Mouse (Mus musculus) macrophage (primary cell): ENCODE data around the gene Myom1. TPM values are rescaled to one million over a fixed set of nuclear protein-coding genes. Genes with fewer than 3 reads are reported as not detected.

Experiments
- H3K27ac ChIP-seq: fragments of 350-480 bp; formaldehyde crosslinking; 2 replicates; pipeline ENCODE4 v1.9.0; 2021
- H3K36me3 ChIP-seq: fragments of 350-480 bp; formaldehyde crosslinking; 2 replicates; pipeline ENCODE4 v1.9.0; 2021; ENCODE audit errors: inconsistent target
- H3K4me3 ChIP-seq: fragments of 350-480 bp; formaldehyde crosslinking; 2 replicates; pipeline ENCODE4 v1.9.0; 2021; ENCODE audit errors: inconsistent target
- H3K79me2 ChIP-seq: fragments of 350-480 bp; formaldehyde crosslinking; 2 replicates; pipeline ENCODE4 v1.9.0; 2021; ENCODE audit errors: inconsistent target
- WGBS: methylation state at CpG from one replicate; pipeline ENCODE4 v1.1.7; 2026; ENCODE audit warnings: inconsistent platforms; ENCODE audit not compliant: missing documents; 5-methylcytosine and 5-hydroxymethylcytosine counted together
- polyA plus RNA-seq: library from polyadenylated mRNA; stranded (reverse); fragments of 250-400 nt; gene quantifications from 3 replicates; pipeline ENCODE4 v1.2.4, GENCODE M21; 2018; ENCODE audit warnings: inconsistent platforms

The Myom1 gene
- polyA plus RNA-seq, 1 experiment from 2014 or later: 2.0 TPM

DNA sequence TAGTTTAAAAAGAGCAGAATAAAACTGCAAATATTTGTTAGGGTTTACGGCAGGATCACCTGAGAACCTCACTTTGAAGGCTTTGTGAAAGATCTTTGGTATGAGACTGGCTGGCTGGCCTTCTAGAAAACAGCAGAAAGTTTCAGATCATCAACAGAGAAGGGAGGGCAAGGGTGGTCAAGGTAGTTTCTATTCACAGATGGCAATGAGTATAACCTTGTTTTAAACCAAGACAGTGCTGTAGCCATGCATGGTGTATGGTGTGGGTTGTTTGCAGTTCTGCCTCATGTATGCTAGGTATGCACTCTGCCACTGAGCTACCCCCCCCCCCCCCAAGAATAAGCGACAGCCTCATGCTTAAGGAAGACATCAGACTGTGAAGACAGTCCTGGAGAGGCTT lies 2.2 kb upstream of the Myom1 start:
- H3K36me3 ChIP-seq: peaks cover 13% of the 10 kb centered on the region
- peaks cover 65% of the 10 kb centered on the region for H3K79me2 ChIP-seq
- 94% methylated on average over 1 of the region's 2 CpGs for WGBS
- no peak overlapping the region for H3K27ac ChIP-seq
- 0 out of 2 replicates have a peak overlapping the region, but pooled peaks have one; percentile 97 for H3K4me3 ChIP-seq

DNA sequence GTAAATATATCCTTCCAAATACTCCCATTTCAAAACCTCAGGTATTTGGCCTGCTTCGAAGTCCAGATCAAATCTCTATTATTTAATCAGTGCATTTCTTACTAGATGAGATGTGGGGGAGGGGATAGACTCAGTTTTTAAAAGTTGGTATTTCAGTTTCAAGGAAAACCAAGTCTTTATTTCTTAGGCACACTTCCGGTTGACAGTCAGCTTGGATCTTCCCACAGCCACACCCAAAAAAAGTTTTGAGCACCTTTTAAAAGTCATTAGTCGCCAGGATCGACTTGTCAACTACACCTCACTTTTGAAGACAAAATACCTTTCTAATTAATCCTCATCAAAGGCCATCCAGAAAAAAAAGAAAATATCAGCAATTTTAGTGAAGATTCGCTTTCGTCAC lies 1.4 kb upstream of the Myom1 start:
- WGBS: 10% methylated on average over 6 of the region's 6 CpGs
- Histone ChIP-seq H3K79me2 (peaks cover 57% of the 10 kb centered on the region), H3K36me3 (peaks cover 5% of the 10 kb centered on the region), H3K27ac (peak overlapping the region; percentile 79), H3K4me3 (peak overlapping the region; percentile 97)

DNA sequence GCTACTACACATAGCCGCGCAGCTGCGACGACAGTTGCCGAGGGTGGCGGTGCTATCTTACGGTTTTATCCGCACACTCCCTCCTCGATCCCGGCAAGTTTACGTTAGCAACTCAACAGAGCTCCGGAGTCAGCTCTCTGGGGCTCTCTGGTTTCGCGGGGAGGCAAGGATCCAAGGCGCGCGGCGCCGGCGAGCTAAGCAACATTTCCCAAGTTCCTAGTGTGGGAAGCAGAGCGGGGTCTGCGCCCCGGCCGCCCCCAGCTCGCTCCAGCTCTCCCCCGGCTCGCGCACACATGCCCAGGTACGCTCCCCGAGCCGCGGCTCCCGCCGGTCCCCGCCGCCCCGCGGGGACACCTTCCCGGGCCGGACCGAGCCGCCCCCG lies 743 bp upstream of the Myom1 start:
- Histone ChIP-seq H3K4me3 (peak overlapping the region; percentile 97), H3K27ac (peak overlapping the region; percentile 79), H3K36me3 (no peaks in the 10 kb centered on the region), H3K79me2 (peaks cover 50% of the 10 kb centered on the region)
- WGBS: under 1% methylated on average over 43 of the region's 43 CpGs

DNA sequence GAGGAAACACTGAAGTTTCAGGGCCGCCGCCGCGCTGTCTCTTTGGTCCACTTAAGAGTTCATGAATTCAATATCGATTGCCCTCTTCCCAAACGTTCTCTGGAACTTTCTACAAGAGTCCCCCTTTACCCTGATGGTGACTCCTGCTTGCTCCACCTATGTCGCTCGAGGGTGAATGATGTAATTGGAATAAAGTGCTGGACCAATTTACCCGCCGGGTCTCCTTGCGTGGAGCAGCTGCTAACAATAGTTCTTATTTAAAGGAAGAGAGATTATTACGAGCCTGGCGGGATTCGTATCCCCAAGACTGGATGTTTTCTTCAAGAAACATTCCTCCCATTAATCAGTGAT lies 286 bp downstream of the Myom1 start, which contains the start of gene Myl12a:
TSS of gene Myl12a (minus strand) at position 135 of the 351 bp plus-strand sequence.
- 15% methylated on average over 14 of the region's 14 CpGs for WGBS
- Histone ChIP-seq H3K27ac (peak within 1 kb of the TSS; percentile 93), H3K4me3 (peak within 1 kb of the TSS; percentile 97), H3K36me3 (no peaks in the 10 kb centered on the region), H3K79me2 (peaks cover 40% of the 10 kb centered on the region)

DNA sequence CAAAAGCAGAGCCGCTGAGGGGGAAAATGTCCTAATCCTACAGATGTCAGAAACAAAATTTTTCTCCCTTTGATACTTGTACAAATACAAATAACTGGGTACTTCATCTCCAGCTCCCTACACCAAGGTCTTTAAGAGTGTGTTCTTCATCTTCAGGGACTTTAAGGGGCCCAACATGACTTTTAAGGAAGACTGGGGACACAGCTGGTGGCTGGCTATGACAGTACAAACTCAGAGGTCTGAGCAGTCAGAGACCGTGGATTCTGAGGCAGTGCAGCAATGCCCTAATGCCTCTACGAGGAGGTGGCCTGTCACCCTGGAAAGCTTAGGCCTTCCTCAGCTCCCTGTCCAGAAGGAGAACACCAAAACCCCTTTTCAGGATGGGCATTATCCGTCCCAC lies 679 bp downstream of the Myom1 start:
- 61% methylated on average over 3 of the region's 4 CpGs for WGBS
- Histone ChIP-seq H3K36me3 (no peaks in the 10 kb centered on the region), H3K79me2 (peaks cover 36% of the 10 kb centered on the region), H3K27ac (no peak overlapping the region), H3K4me3 (no peak overlapping the region)

DNA sequence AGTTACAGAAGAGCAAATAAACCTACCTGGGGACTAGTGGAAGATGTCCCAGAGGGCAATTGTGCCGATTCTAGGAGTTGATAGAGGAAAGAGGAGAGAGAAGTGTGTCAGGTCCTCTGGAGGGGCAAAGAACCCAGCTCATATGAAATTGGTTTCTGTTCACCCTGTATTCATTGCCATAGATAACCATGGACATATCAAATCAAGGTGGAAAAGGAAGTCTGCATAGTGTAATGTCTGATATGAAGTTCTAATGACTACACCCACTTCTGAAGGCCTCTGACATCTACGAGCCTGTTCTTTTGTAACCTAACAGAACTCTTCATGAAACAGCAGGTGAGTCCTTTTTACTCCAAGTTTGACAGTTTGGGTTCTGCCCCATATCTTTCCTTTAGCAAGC lies 1.3 kb downstream of the Myom1 start:
- no peak overlapping the region for H3K4me3 ChIP-seq
- 90% methylated on average over 2 of the region's 2 CpGs for WGBS

DNA sequence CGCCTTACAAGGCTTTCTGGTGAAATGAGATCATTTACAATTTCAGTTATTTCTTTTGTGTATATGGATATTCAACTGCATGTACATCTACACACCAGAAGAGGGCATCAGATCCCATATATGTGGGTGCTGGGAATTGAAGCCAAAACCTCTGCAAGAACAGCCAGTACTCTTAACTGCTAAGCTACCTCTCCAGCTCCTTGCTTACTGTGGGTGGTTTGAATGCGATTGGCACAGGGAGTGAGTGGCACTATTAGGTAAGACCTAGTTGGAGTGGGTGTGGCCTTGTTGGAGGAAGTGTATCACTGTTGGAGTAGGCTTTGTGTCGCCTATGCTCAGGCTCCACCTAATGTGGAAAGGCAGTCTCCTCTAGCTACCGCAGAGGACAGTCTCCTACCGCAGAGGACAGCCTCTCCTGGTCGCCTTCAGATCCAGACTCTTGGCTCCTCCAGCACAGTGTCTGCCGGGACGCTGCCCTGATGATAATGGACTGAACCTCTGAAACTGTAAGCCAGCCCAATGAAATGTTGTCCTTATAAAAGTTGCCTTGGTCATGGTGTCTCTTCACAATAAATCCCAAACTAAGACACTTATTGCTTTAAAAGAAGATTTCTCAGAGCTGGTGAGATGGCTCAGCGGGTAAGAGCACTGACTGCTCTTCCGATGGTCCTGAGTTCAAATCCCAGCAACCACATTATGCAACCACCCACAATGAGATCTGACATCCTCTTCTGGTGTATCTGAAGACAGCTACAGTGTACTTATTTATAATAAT lies 1.9 kb downstream of the Myom1 start:
- Histone ChIP-seq H3K4me3 (no peak overlapping the region), H3K79me2 (peaks cover 24% of the 10 kb centered on the region), H3K36me3 (no peaks in the 10 kb centered on the region), H3K27ac (no peak overlapping the region)
- WGBS: 72% methylated on average over 10 of the region's 10 CpGs

More for the DNA sequence above, 1.3 kb downstream of the Myom1 start:
- no peaks in the 10 kb centered on the region for H3K36me3 ChIP-seq
- no peak overlapping the region for H3K27ac ChIP-seq
- H3K79me2 ChIP-seq: peaks cover 30% of the 10 kb centered on the region

DNA sequence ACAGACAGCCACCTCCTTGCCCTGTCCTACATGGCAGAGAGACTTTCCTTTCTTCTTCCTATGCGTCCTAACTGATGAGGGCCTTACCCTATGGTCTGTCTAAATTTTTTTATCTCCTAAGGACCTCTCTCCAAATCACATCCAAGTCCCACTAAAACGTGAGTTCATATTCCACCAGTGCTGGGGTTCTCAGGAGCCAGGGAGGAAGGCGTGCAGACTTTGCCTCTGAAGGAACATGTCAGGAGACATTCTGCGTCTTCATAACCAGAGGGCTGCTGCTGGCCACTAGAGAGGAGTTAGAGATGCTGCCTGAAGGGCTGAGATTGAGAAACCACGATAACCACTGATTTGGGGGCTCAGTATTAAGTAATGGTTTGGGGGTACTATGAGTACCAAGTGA lies 4.5 kb downstream of the Myom1 start:
- H3K27ac ChIP-seq: no peak overlapping the region
- 84% methylated on average over 5 of the region's 5 CpGs for WGBS
- no peak overlapping the region for H3K4me3 ChIP-seq
- H3K79me2 ChIP-seq: no peaks in the 10 kb centered on the region
- H3K36me3 ChIP-seq: no peaks in the 10 kb centered on the region

DNA sequence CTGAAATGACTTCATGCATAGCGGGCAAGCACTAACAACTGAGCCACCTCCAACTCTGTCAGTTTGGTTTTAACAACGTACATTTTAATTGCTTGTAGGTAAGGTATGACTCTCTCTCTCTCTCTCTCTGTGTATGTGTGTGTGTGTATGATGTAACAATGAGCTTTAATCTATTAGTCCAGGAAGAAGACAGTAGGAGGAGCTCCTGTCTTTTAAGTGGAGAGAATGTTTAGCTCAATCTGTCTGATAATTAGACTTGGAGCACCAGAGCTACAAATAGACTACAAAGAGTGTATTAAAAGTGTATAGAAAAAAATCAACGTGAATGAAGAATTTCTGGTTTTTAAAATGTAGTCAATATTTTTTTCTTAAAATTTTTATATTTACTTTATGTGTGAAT lies 6.2 kb downstream of the Myom1 start:
- 94% methylated on average over 3 of the region's 3 CpGs for WGBS
- Histone ChIP-seq H3K27ac (no peak overlapping the region), H3K36me3 (no peaks in the 10 kb centered on the region), H3K79me2 (no peaks in the 10 kb centered on the region), H3K4me3 (no peak overlapping the region)

DNA sequence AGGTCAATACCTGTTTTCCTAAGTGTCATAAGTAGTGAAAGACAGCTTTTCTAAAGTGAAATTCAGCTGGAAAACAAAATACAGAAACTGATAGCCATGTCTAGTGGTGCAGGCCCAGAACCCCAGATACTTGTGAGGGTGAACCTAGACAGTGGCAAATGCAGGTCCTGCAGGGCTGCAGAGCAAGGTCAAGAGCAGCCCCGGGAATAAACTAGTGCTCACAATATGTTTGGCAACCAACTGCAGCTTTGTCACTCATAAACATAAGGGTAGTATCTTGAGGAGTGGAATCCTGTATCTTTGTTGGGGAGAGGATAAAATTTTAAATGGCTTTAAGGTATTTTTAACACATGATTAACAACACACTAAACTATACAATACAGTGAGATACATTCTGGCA lies 7.3 kb downstream of the Myom1 start:
- 80% methylated on average over 1 of the region's 1 CpGs for WGBS
- Histone ChIP-seq H3K79me2 (no peaks in the 10 kb centered on the region), H3K4me3 (no peak overlapping the region), H3K27ac (no peak overlapping the region), H3K36me3 (no peaks in the 10 kb centered on the region)

DNA sequence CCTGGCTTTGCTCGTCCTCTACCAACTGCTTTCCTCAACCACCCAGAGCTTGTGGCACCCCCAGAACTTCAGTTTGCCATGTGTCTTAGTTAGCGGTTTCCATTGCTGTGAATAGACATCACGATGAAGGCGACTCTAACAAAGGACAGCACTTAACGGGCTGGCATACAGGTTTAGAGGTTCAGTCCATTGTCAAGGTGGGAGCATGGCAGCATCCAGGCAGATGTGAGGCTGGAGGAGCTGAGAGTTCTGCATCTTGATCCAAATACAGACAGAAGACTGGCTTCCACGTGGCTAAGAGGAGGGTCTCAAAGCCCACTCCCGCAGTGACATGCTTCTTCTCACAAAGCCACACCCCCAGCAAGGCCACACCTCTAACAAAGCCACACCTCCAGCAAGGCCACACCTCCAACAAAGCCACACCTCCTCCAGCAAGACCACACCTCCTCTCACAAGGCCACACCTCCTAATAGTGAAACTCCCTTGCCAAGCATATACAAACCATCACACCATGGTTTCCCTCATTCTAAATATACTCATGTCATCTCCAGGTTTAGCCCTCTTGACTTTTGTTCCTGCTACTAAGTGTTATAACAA lies 8.3 kb downstream of the Myom1 start:
- H3K36me3 ChIP-seq: no peaks in the 10 kb centered on the region
- 89% methylated on average over 7 of the region's 7 CpGs for WGBS

DNA sequence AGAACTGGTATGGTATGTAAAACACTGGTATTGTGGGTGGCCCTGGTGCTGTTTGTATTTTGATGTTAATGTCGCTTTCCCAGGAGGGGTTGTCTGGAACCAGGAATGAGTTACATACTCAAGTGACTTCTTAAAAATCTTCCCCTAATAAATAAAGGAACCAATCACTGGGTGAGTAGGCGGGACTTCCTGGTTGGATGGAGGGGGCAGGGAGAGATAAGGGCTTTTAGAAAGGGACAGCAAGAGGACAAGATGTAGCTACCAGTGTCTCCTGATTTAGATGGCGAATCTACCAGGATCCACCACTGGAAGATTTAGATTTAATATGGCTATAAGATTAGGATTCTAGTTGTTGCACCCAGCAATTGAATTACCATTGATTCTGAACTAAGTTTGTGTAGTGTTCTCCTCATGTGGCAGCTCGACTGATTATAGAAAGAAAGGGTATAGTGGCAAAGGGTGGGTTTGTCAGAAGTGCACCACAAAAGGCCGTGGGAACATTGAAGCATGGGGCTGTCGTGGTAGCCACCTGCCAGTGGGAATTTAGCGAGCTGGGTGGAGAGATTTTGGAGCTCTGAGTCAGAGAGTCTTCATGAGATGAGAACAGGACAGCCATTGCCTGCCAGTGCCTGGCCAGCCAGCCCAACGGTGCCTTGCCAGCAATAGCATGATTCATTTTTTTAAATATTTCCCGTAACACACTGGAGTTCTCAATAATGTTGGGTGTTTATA lies 9.7 kb downstream of the Myom1 start:
- no peaks in the 10 kb centered on the region for H3K36me3 ChIP-seq
- 91% methylated on average over 9 of the region's 9 CpGs for WGBS
- no peak overlapping the region for H3K27ac ChIP-seq
- H3K4me3 ChIP-seq: no peak overlapping the region
- no peaks in the 10 kb centered on the region for H3K79me2 ChIP-seq

More for the DNA sequence above, 8.3 kb downstream of the Myom1 start:
- H3K4me3 ChIP-seq: no peak overlapping the region
- no peak overlapping the region for H3K27ac ChIP-seq
- no peaks in the 10 kb centered on the region for H3K79me2 ChIP-seq

DNA sequence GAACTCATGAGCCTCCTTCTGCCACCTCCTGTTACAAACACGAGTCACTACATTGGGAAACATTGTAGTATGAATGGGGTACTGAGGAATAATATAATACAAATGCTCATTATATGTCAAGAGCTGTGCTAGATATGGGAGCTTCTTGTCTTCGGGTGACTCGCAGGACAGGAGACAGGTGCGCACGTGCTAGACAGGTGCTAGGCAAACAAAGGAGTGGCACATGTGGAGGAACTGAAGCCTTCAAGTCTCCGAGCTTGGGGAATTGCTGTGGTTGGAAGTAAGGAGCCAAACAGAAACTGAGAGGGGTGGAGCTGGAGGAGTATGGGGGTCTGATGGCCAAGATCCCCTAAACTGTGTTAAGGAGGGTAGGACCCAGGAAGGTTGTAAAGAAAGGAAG lies 10.7 kb downstream of the Myom1 start:
- no peak overlapping the region for H3K4me3 ChIP-seq
- H3K36me3 ChIP-seq: no peaks in the 10 kb centered on the region
- H3K27ac ChIP-seq: no peak overlapping the region
- no peaks in the 10 kb centered on the region for H3K79me2 ChIP-seq
- 92% methylated on average over 6 of the region's 6 CpGs for WGBS

DNA sequence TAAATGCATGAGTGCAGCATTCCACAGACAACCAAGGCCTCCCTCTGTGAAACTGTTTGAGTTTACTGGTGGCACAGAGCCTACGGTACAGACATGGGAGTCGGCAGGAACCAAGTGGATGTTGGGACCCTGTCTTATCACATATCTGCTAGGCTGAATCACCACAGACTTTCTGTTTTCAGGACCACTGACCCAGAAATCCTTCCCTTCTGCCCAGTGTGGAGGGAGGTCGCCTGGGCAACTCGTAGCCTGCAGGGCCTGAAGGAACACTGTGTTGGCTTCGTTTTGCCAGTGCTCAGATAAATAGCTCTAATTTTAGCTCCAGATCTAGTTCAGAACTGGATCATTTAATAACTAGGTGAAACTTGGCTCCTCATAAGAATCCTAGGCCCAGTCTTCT lies 12.5 kb downstream of the Myom1 start:
- H3K79me2 ChIP-seq: no peaks in the 10 kb centered on the region
- H3K36me3 ChIP-seq: no peaks in the 10 kb centered on the region
- H3K4me3 ChIP-seq: no peak overlapping the region
- H3K27ac ChIP-seq: no peak overlapping the region
- 61% methylated on average over 5 of the region's 5 CpGs for WGBS

DNA sequence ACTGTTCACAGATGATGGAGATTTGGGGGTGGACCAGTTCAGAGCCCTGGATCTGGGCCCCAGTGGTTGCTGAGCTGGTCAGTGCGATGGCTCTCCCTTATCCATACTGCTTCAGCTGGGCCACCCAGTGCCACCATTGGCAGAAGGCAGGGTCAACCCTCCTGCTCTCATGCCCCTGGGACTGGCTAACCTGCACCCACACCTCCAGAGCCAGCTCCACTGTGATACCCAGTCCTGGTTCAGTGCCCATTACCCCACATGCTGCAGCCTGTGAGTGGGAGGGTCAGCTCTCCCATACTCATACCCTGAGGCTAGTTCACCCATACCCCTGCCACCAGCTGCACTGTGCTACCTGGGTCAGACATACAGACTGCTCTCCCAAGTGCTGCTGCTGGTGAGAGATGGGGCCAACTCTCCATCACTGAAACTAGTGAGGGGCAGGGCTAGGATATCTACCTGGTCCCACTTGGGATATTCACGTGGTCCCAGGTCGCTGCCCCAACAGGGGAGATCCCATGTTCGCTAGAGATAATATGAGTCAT lies 15.1 kb downstream of the Myom1 start:
- WGBS: 88% methylated on average over 4 of the region's 4 CpGs
- Histone ChIP-seq H3K4me3 (no peak overlapping the region), H3K27ac (no peak overlapping the region), H3K79me2 (no peaks in the 10 kb centered on the region), H3K36me3 (no peaks in the 10 kb centered on the region)
